Mouse (Mus musculus) olfactory bulb, adult 2 months (tissue): Measurements from ENCODE around the gene Rpusd1.

ENCODE experiments used
- CTCF ChIP-seq: fragments of 200-500 bp; IDR thresholded peaks from 2 replicates; pipeline ENCODE4 v1.5.1; 2012; ENCODE audit warnings: low read depth, mild to moderate bottlenecking, low read length, moderate library complexity; ENCODE audit not compliant: insufficient read depth
- POLR2A ChIP-seq: fragments of 200-500 bp; IDR thresholded peaks from 2 replicates; pipeline ENCODE4 v1.6.1; 2012; ENCODE audit warnings: mild to moderate bottlenecking, low read depth, low read length, moderate library complexity; ENCODE audit not compliant: insufficient read depth

DNA sequence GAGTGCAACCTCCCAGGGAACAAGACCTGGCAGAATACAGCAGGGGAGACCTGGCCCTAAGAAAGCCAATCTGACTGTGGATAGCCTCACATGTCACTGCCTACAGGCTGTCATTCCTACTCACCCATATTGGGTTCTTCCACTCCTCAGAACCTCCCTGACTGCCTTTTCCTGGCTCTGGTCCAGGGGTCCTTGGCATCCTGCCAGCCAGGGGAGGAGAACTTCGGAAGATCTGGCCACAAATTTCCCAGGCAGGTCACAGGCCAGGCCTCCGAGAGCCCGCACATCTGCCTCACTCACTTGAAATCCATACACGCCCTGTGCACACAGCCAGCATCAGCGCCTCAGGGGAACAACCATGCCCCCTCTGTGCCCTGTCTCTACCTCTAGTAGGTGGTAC, 24.0 kb downstream of the Rpusd1 start:
- TF ChIP-seq CTCF (no peak), POLR2A (no peak)
